Mouse (Mus musculus) liver, adult 2 months (tissue): ENCODE measurements around the gene Rln3. TPM values are rescaled to one million over a fixed set of nuclear protein-coding genes. Genes with fewer than 3 reads are reported as not detected.

ENCODE experiments used
- DNase-seq: peaks from one replicate; pipeline ENCODE4 v3.0.0-alpha.2; 2011; ENCODE audit warnings: low read depth, low spot score; ENCODE audit errors: extremely low read depth
- H3K27ac ChIP-seq: fragments of 200-500 bp; replicated peaks from 2 replicates; pipeline ENCODE4 v1.5.1; 2012; ENCODE audit warnings: low read depth, mild to moderate bottlenecking, control low read depth, inconsistent platforms, low read length; ENCODE audit not compliant: insufficient read depth
- H3K27me3 ChIP-seq: fragments of 200-500 bp; 2 replicates; pipeline ENCODE4 v1.6.1; 2012; ENCODE audit warnings: mild to moderate bottlenecking, moderate library complexity, low read length, inconsistent platforms; ENCODE audit not compliant: control insufficient read depth, insufficient read depth
- H3K36me3 ChIP-seq: fragments of 200-500 bp; 2 replicates; pipeline ENCODE4 v1.6.1; 2012; ENCODE audit warnings: low read length, inconsistent platforms; ENCODE audit not compliant: control insufficient read depth, insufficient read depth
- H3K4me1 ChIP-seq: fragments of 200-500 bp; 2 replicates; pipeline ENCODE4 v1.6.1; 2011; ENCODE audit warnings: low read length; ENCODE audit not compliant: control insufficient read depth, insufficient read depth
- H3K4me3 ChIP-seq: fragments of 200-500 bp; 2 replicates; pipeline ENCODE4 v1.5.1; 2011; ENCODE audit warnings: low read depth, mild to moderate bottlenecking, control low read depth, low read length, moderate library complexity; ENCODE audit not compliant: insufficient read depth
- H3K79me2 ChIP-seq: fragments of 200-500 bp; 2 replicates; pipeline ENCODE4 v1.6.1; 2012; ENCODE audit warnings: inconsistent platforms, mild to moderate bottlenecking, low read length, moderate library complexity; ENCODE audit not compliant: control insufficient read depth, insufficient read depth
- H3K9ac ChIP-seq: fragments of 200-500 bp; 2 replicates; pipeline ENCODE4 v1.6.1; 2012; ENCODE audit warnings: low read depth, mild to moderate bottlenecking, control low read depth, inconsistent platforms, low read length
- CTCF ChIP-seq: fragments of 200-500 bp; IDR thresholded peaks from 2 replicates; pipeline ENCODE4 v1.5.1; 2011; ENCODE audit warnings: low read depth, low read length, control low read depth
- POLR2A ChIP-seq: fragments of 200-500 bp; IDR thresholded peaks from 2 replicates; pipeline ENCODE4 v1.6.1; 2011; ENCODE audit warnings: low read length, control low read depth; ENCODE audit not compliant: insufficient read depth; ENCODE audit errors: extremely low read depth
- WGBS: fragments of 180-500 bp; shearing (Covaris S2); methylation state at CpG from one replicate; pipeline ENCODE4 v1.1.7; 2018; 5-methylcytosine and 5-hydroxymethylcytosine counted together
- polyA plus RNA-seq: library from polyadenylated mRNA; depleted of rRNA; stranded (reverse); fragments of >200 nt; gene quantifications from 2 replicates; pipeline ENCODE4 v1.2.3, GENCODE M21; 2012; rRNA removed
- total RNA-seq: library from RNA; depleted of rRNA; stranded (reverse); fragments of >200 nt; gene quantifications from 2 replicates; pipeline ENCODE4 v1.2.3, GENCODE M21; 2014; rRNA removed

The Rln3 gene
- total RNA-seq (not detected in 2 replicates), polyA plus RNA-seq (not detected in 2 replicates)

DNA sequence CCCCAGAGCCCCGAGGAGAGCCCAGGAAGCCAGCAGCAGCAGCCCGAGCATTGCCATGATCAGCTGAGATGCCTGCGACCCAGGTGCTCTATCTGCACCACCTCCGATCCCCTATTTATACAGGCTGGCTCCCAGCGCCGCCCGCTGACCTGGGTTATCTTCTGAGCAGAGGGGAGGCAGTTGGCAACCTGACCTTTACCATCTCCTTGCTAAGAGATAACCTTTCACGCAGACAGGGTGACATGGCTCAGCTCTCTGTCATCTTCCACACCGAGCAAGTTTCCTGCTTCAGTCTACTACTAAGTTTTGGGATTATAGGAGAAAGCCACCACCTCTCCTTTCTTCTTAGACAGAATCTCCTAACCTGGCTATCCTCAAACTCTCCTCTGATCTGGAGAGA, at the start of gene Rln3:
TSS of gene Rln3 (minus strand) at position 101 of the 400 bp plus-strand sequence.
- no peaks in the 10 kb centered on the region for H3K79me2 ChIP-seq
- no peaks in the 10 kb centered on the region for H3K36me3 ChIP-seq
- DNase-seq, result no peak
- H3K27me3 ChIP-seq, result peaks cover 6% of the 10 kb centered on the region
- H3K4me1 ChIP-seq, result no peaks in the 10 kb centered on the region
- 21% methylated on average over 9 of the region's 9 CpGs for WGBS
- no peak for TF ChIP-seq POLR2A
- no peak for TF ChIP-seq CTCF
- H3K27ac ChIP-seq, result no peak within 1 kb of the TSS
- no peak within 1 kb of the TSS for H3K4me3 ChIP-seq
- no peak within 1 kb of the TSS for H3K9ac ChIP-seq

DNA sequence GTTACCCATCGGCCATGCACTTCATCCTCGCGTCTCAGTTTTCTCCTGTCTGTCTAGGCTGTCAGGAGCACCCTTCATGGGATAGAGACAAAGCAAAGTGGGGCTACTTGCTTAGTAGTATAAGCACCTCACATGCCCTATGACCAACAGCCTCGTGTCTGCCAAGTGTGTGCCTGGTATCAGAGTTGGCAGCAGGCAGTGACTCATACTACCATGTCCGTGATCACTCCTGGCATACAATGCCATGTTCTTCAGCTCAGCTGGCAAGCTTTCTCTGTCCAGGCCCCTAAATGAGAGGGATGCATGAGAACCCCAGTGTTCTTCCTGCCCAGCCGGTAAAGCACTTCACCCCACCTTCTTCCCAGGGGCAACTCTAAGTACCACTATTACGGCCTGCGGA, 45.8 kb upstream of the Rln3 start:
- TF ChIP-seq POLR2A, result no peak
- TF ChIP-seq CTCF, result no peak
- H3K4me1 ChIP-seq, result no peaks in the 10 kb centered on the region
- no peak overlapping the region for H3K9ac ChIP-seq
- no peak overlapping the region for H3K4me3 ChIP-seq
- H3K27ac ChIP-seq, result no peak overlapping the region
- no peaks in the 10 kb centered on the region for H3K27me3 ChIP-seq
- no peak for DNase-seq
- H3K36me3 ChIP-seq, result no peaks in the 10 kb centered on the region; the same call in 1 of the 2 replicates
- no peaks in the 10 kb centered on the region for H3K79me2 ChIP-seq
- WGBS, result 78% methylated on average over 8 of the region's 8 CpGs

DNA sequence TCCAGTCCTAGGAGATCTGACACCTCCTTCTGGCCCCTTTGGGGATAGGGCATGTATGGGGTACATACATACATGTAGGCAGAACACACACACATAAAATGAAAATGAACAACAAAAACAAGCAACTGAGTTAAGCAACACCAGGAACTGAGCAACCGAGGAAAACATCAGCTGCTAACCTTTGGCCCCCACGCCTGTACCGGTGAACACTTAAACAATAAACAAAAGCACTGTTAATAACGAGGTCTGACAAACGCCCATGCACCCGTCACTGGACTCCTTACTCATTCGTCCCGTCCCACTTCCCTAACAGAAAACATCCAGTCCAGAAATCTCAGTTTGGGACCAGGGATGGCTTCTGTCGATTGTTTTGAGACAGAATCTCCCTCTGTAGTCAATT, 44.5 kb upstream of the Rln3 start:
- no peaks in the 10 kb centered on the region; the same call in 1 of the 2 replicates for H3K36me3 ChIP-seq
- H3K27ac ChIP-seq, result no peak overlapping the region

DNA sequence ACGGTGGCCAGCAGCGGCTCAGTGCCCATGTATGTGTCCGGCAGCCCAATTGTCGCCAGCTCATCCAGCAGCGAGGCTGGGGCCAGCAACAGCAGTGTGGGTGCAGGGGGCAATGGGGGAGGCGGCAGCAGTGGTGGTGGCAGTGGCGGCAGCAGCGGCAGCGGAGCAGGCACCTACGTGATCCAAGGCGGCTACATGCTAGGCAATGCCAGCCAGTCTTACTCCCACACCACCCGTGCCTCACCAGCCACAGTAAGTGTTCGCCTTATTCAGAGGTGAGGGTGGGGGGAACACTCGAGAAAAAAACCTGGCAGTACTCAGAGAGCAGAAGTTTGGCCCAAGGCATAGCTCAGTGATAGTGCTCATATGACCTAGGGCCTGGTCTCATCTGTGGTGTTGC, 43.0 kb upstream of the Rln3 start:
- Histone ChIP-seq H3K27ac (no peak overlapping the region), H3K36me3 (no peaks in the 10 kb centered on the region), H3K4me1 (peaks cover 2% of the 10 kb centered on the region), H3K27me3 (no peaks in the 10 kb centered on the region), H3K79me2 (no peaks in the 10 kb centered on the region), H3K4me3 (no peak overlapping the region), H3K9ac (no peak overlapping the region)
- no peak for DNase-seq
- TF ChIP-seq CTCF (no peak), POLR2A (no peak)
- WGBS, result 95% methylated on average over 14 of the region's 14 CpGs

More for the DNA sequence above, 44.5 kb upstream of the Rln3 start:
- no peak overlapping the region for H3K9ac ChIP-seq
- TF ChIP-seq CTCF (no peak), POLR2A (no peak)
- no peaks in the 10 kb centered on the region for H3K79me2 ChIP-seq
- WGBS, result 81% methylated on average over 9 of the region's 9 CpGs
- H3K4me3 ChIP-seq, result no peak overlapping the region
- no peaks in the 10 kb centered on the region for H3K4me1 ChIP-seq
- DNase-seq, result no peak
- H3K27me3 ChIP-seq, result no peaks in the 10 kb centered on the region

DNA sequence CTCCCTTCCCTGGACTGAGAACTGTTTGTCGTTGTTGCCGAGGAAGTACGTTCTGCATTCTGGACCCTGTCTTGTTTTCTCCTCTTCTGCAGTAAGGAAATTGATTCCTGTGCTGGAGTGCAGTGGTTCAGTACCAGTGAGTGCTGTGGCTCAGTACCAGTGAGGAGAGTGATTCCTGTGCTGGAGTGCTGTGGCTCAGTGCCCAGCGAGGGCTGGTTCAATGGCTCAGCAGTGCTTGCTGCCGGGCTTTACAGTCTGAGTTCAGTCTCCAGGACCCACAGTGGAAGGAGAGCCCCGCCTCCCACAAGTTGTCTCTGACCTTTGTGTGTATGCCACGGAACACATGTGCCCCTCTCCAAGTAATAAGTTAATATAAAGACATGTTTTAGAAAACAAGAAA, 42.4 kb upstream of the Rln3 start:
- Histone ChIP-seq H3K36me3 (no peaks in the 10 kb centered on the region), H3K4me3 (no peak overlapping the region)
- no peak for DNase-seq

DNA sequence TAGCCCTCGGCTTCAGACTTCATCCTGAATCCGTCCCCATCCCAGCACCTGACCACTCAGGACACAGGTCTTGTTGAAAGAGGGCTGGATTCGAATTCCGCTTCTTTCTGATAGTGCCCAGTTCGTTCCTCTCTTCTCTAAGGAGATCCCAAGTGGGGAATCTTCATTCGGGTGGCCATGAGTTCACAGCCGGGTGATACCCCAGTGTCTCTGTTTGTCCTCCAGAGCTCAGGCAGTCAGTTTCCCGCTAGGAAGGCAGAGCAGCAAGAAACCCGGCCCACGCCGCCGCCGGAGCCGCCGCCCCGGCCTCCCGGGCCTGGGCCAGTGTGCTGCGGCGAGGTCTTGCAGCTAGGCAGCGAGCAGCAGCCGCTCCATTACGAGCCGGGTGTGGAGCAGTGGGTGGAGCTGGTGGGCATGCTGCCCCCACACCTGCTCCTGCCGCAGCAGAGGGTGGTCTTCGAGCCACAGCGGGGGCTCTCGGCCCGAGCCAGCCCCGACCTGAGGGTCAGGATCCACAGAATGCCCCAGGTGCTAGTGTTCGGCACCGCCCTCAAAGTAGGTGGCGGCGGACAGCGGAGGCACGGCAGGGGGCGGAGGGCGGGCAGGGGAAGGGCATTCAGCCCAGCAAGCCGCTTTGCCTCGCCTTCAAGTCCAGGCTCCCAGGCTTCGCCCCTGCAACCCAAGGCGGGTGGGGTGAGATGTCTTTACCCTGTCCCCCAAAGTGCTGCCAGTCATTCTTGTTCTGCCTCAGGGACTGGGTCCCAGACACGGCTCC, 39.7 kb upstream of the Rln3 start:
- H3K9ac ChIP-seq, result no peak overlapping the region
- WGBS, result 65% methylated on average over 42 of the region's 42 CpGs
- no peak for DNase-seq
- peaks cover 4% of the 10 kb centered on the region for H3K4me1 ChIP-seq
- no peak overlapping the region for H3K4me3 ChIP-seq
- no peak overlapping the region for H3K27ac ChIP-seq
- no peaks in the 10 kb centered on the region for H3K27me3 ChIP-seq
- no peaks in the 10 kb centered on the region for H3K79me2 ChIP-seq
- no peak for TF ChIP-seq CTCF
- TF ChIP-seq POLR2A, result no peak
- no peaks in the 10 kb centered on the region for H3K36me3 ChIP-seq

More for the DNA sequence above, 42.4 kb upstream of the Rln3 start:
- H3K27me3 ChIP-seq, result no peaks in the 10 kb centered on the region
- TF ChIP-seq POLR2A, result no peak
- no peak for TF ChIP-seq CTCF
- H3K79me2 ChIP-seq, result no peaks in the 10 kb centered on the region
- no peak overlapping the region for H3K9ac ChIP-seq
- 92% methylated on average over 7 of the region's 7 CpGs for WGBS
- H3K27ac ChIP-seq, result no peak overlapping the region
- H3K4me1 ChIP-seq, result peaks cover 4% of the 10 kb centered on the region
